Mouse (Mus musculus) activated CD4-positive, CD25-positive, alpha-beta regulatory T cell (primary cell): Measurements from ENCODE around the gene Cep89. TPM values are rescaled to one million over a fixed set of nuclear protein-coding genes. Genes with fewer than 3 reads are reported as not detected.

ENCODE experiments used
- polyA plus RNA-seq, 2 experiments: library from polyadenylated mRNA; unstranded; fragments of 100-300 nt; shearing (Covaris generic); gene quantifications; one replicate each; pipeline ENCODE4 v1.2.1; 2017

Gene Cep89
- 10 to 100 TPM; 10.2 to 10.9 TPM for polyA plus RNA-seq

GRCm38 (mm10) chr7:35396542-35397168, at the start of gene Cep89, which contains the start of gene Faap24:
Gene Cep89, plus strand, starts transcription at chr7:35397035.
Gene Faap24, minus strand, starts transcription at chr7:35396836.

DNA sequence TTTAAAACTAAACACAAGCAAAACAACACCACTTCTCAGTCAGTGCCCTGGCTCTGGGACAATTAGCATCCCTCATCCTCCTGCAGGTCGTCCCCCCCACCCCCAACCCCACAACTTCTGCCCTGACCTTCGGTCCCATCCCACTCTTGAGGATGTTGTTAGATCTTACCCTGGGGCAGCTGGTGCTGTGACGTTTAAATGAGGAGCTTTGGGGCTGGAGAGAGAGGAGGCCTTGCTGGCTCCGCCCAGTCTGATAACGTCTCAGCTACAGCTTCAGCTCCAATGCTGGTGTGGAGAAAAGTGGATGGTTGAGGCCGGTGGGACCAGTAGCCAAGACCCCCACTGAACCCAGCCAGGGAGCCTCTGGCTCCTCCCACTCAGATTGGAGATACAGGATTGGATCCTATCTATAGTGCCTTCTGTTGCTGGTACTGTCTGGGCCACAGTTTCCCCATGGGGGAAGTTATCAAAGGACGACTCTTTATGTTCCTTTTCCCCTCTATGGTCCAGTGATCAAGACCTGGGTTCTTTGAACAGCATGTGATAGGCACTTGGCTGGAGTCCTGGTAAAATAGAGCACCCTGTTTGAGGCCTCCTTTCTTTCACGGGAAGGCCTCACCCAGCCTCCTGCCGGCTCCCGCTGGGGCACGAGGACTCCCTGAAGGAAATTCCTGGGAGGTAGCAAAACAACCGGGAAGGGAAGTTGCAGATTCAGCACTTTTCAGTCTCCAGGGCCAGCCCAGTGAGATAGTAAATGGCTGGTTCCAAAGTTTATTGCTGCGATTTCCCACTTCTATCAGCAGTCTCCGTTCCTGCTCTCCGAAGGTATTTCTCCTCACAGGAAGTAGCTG, 51.4 kb downstream of the Cep89 start, which contains the start of gene Slc7a9:
Slc7a9 (plus strand) TSS at position 801 of the 851 bp plus-strand sequence.

Other genes with a start within 250 kb of the Cep89 start
- 1 to 10 TPM in 1 of 2 experiments, under 1 TPM in 1; 0.94 to 2.0 TPM for gene Slc7a10, start 210.7 kb upstream of the Cep89 start, polyA plus RNA-seq
- under 1 TPM; 0.12 to 0.31 TPM for gene Lrp3, start 181.5 kb upstream of the Cep89 start, polyA plus RNA-seq
- gene Gpatch1, start 78.6 kb upstream of the Cep89 start, polyA plus RNA-seq: 10 to 100 TPM; 14.8 to 15.7 TPM
- under 1 TPM; 0.05 to 0.14 TPM for gene Rhpn2, start 62.9 kb upstream of the Cep89 start, polyA plus RNA-seq
- gene Faap24, start 199 bp upstream of the Cep89 start, polyA plus RNA-seq: 10 to 100 TPM; 24.0 to 29.1 TPM
- not detected for gene Slc7a9, start 51.8 kb downstream of the Cep89 start, polyA plus RNA-seq
- under 1 TPM in 1 of 2 experiments, not detected in 1; 0.12 TPM for gene Tdrd12, start 140.7 kb downstream of the Cep89 start, polyA plus RNA-seq
- 10 to 100 TPM; 54.5 to 73.9 TPM for gene Nudt19, start 159.3 kb downstream of the Cep89 start, polyA plus RNA-seq
- under 1 TPM in 1 of 2 experiments, not detected in 1; 0.17 TPM for gene Rgs9bp, start 188.5 kb downstream of the Cep89 start, polyA plus RNA-seq
- gene Ankrd27, start 189.2 kb downstream of the Cep89 start, polyA plus RNA-seq: 10 to 100 TPM; 44.4 to 51.1 TPM